Mouse (Mus musculus) MEL (cell line): ENCODE measurements around the gene Ddx60. TPM values are rescaled to one million over a fixed set of nuclear protein-coding genes. Genes with fewer than 3 reads are reported as not detected.

Experiments
- DNase-seq: peaks from one replicate; pipeline ENCODE4 v3.0.0; 2011; ENCODE audit warnings: low read depth, low spot score
- H3K27ac ChIP-seq: 2 replicates; pipeline ENCODE4 v1.5.1; 2012; ENCODE audit warnings: low read depth, mild to moderate bottlenecking, control low read depth, low read length, moderate library complexity; ENCODE audit not compliant: control insufficient read depth
- H3K27me3 ChIP-seq, 2 experiments: fragments of 150-350 bp in 1 of 2; sonication (generic) in 1 of 2; 2 replicates each; pipeline ENCODE4 v1.6.1; 2012; ENCODE audit warnings: low read length in 2 of 2, mild to moderate bottlenecking in 2 of 2, improper control_type of control experiment in 1 of 2, moderate library complexity in 1 of 2; ENCODE audit not compliant: insufficient read depth in 2 of 2, control insufficient read depth in 1 of 2
- H3K36me3 ChIP-seq, 2 experiments: 2 replicates each; pipeline ENCODE4 v1.6.1; 2012 to 2014; ENCODE audit warnings: low read length in 2 of 2, improper control_type of control experiment in 1 of 2, inconsistent platforms in 1 of 2, mild to moderate bottlenecking in 1 of 2; ENCODE audit not compliant: insufficient read depth in 2 of 2, control insufficient read depth in 1 of 2
- H3K4me1 ChIP-seq, 2 experiments: fragments of 150-350 bp in 1 of 2; sonication (generic) in 1 of 2; 2 replicates each; pipeline ENCODE4 v1.6.1; 2012; ENCODE audit warnings: low read length in 2 of 2, improper control_type of control experiment in 1 of 2, mild to moderate bottlenecking in 1 of 2; ENCODE audit not compliant: insufficient read depth in 2 of 2, control insufficient read depth in 1 of 2
- H3K4me3 ChIP-seq, 2 experiments: fragments of 150-350 bp in 1 of 2; sonication (generic) in 1 of 2; 2 replicates each; pipeline ENCODE4 v1.5.1; 2012; ENCODE audit warnings: low read depth in 2 of 2, low read length in 2 of 2, mild to moderate bottlenecking in 2 of 2, moderate library complexity in 2 of 2, control low read depth in 1 of 2, improper control_type of control experiment in 1 of 2; ENCODE audit not compliant: control insufficient read depth in 1 of 2, insufficient read depth in 1 of 2
- H3K79me2 ChIP-seq: 2 replicates; pipeline ENCODE4 v1.6.1; 2012; ENCODE audit warnings: mild to moderate bottlenecking, low read length, moderate library complexity; ENCODE audit not compliant: control insufficient read depth, poor library complexity, insufficient read depth
- H3K9ac ChIP-seq: 2 replicates; pipeline ENCODE4 v1.6.1; 2012; ENCODE audit warnings: low read depth, mild to moderate bottlenecking, control low read depth, low read length, moderate library complexity; ENCODE audit not compliant: control insufficient read depth, poor library complexity, severe bottlenecking
- H3K9me3 ChIP-seq: fragments of 150-350 bp; sonication (generic); replicated peaks from 2 replicates; pipeline ENCODE4 v1.6.1; 2012; ENCODE audit warnings: mild to moderate bottlenecking, low read length, improper control_type of control experiment, moderate library complexity; ENCODE audit not compliant: insufficient read depth
- CHD1 ChIP-seq: IDR thresholded peaks from 2 replicates; pipeline ENCODE4 v1.6.1; 2012; ENCODE audit warnings: low read depth, mild to moderate bottlenecking, inconsistent platforms, low read length, improper control_type of control experiment
- CHD2 ChIP-seq: IDR thresholded peaks from 2 replicates; pipeline ENCODE4 v1.6.1; 2011; ENCODE audit warnings: low read length, improper control_type of control experiment
- E2F4 ChIP-seq: IDR thresholded peaks from 2 replicates; pipeline ENCODE4 v1.6.1; 2011; ENCODE audit warnings: low read depth, low read length, improper control_type of control experiment, borderline replicate concordance
- ELF1 ChIP-seq: IDR thresholded peaks from 2 replicates; pipeline ENCODE4 v1.6.1; 2014; ENCODE audit warnings: low read depth, mild to moderate bottlenecking, inconsistent platforms, low read length, improper control_type of control experiment, moderate library complexity
- EP300 ChIP-seq, 2 experiments: IDR thresholded peaks; 2 replicates each; pipeline ENCODE4 v1.6.1; 2011; ENCODE audit warnings: improper control_type of control experiment in 2 of 2, low read length in 2 of 2, low read depth in 1 of 2, mild to moderate bottlenecking in 1 of 2
- ETS1 ChIP-seq: IDR thresholded peaks from 2 replicates; pipeline ENCODE4 v1.6.1; 2012; ENCODE audit warnings: low read depth, mild to moderate bottlenecking, inconsistent platforms, low read length, improper control_type of control experiment, moderate library complexity
- GATA1 ChIP-seq: IDR thresholded peaks from 2 replicates; pipeline ENCODE4 v1.6.1; 2011; ENCODE audit warnings: low read depth, low read length, improper control_type of control experiment
- HCFC1 ChIP-seq: IDR thresholded peaks from 2 replicates; pipeline ENCODE4 v1.6.1; 2012; ENCODE audit warnings: low read depth, mild to moderate bottlenecking, inconsistent platforms, low read length, improper control_type of control experiment, moderate library complexity
- JUND ChIP-seq: IDR thresholded peaks from 2 replicates; pipeline ENCODE4 v1.6.1; 2011; ENCODE audit warnings: low read depth, mild to moderate bottlenecking, improper control_type of control experiment, low read length
- KAT2A ChIP-seq: conservative IDR thresholded peaks from 2 replicates; pipeline ENCODE4 v1.6.1; 2012; ENCODE audit warnings: low read depth, low read length, improper control_type of control experiment, inconsistent platforms
- MAFK ChIP-seq: IDR thresholded peaks from 2 replicates; pipeline ENCODE4 v1.6.1; 2011; ENCODE audit warnings: low read depth, mild to moderate bottlenecking, low read length, improper control_type of control experiment, borderline replicate concordance
- MAX ChIP-seq: IDR thresholded peaks from 2 replicates; pipeline ENCODE4 v1.6.1; 2011; ENCODE audit warnings: low read length, improper control_type of control experiment
- MAZ ChIP-seq: IDR thresholded peaks from 2 replicates; pipeline ENCODE4 v1.6.1; 2012; ENCODE audit warnings: low read depth, mild to moderate bottlenecking, inconsistent platforms, low read length, improper control_type of control experiment
- MXI1 ChIP-seq: IDR thresholded peaks from 2 replicates; pipeline ENCODE4 v1.6.1; 2011; ENCODE audit warnings: mild to moderate bottlenecking, low read depth, low read length, improper control_type of control experiment
- MYB ChIP-seq: IDR thresholded peaks from 2 replicates; pipeline ENCODE4 v1.6.1; 2011; ENCODE audit warnings: mild to moderate bottlenecking, low read depth, low read length, improper control_type of control experiment
- NRF1 ChIP-seq: IDR thresholded peaks from 2 replicates; pipeline ENCODE4 v1.6.1; 2014; ENCODE audit warnings: low read depth, mild to moderate bottlenecking, inconsistent platforms, low read length, improper control_type of control experiment, moderate library complexity; ENCODE audit not compliant: poor library complexity, insufficient read depth, severe bottlenecking
- POLR2AphosphoS2 ChIP-seq: IDR thresholded peaks from 2 replicates; pipeline ENCODE4 v1.6.1; 2011; ENCODE audit warnings: low read length, improper control_type of control experiment
- POLR2AphosphoS5 ChIP-seq: IDR thresholded peaks from 2 replicates; pipeline ENCODE4 v1.6.1; 2012; ENCODE audit warnings: low read depth, borderline replicate concordance, mild to moderate bottlenecking, inconsistent platforms, low read length, moderate library complexity, mixed read lengths
- SIN3A ChIP-seq: IDR thresholded peaks from 2 replicates; pipeline ENCODE4 v1.6.1; 2012; ENCODE audit warnings: low read length, improper control_type of control experiment, inconsistent platforms
- TAL1 ChIP-seq: IDR thresholded peaks from 2 replicates; pipeline ENCODE4 v1.6.1; 2012; ENCODE audit warnings: mild to moderate bottlenecking, inconsistent platforms, low read length, moderate library complexity, mixed read lengths
- TCF12 ChIP-seq: IDR thresholded peaks from 2 replicates; pipeline ENCODE4 v1.6.1; 2014; ENCODE audit warnings: low read depth, mild to moderate bottlenecking, inconsistent platforms, low read length, improper control_type of control experiment, moderate library complexity
- UBTF ChIP-seq: IDR thresholded peaks from 2 replicates; pipeline ENCODE4 v1.6.1; 2012; ENCODE audit warnings: low read depth, mild to moderate bottlenecking, inconsistent platforms, low read length, improper control_type of control experiment, moderate library complexity, borderline replicate concordance; ENCODE audit not compliant: insufficient read depth
- USF1 ChIP-seq: IDR thresholded peaks from 2 replicates; pipeline ENCODE4 v1.6.1; 2014; ENCODE audit warnings: low read depth, mild to moderate bottlenecking, inconsistent platforms, low read length, improper control_type of control experiment, moderate library complexity
- USF2 ChIP-seq, 2 experiments: IDR thresholded peaks; 2 replicates each; pipeline ENCODE4 v1.6.1; 2011 to 2012; ENCODE audit warnings: improper control_type of control experiment in 2 of 2, low read length in 2 of 2, borderline replicate concordance in 1 of 2, inconsistent platforms in 1 of 2, low read depth in 1 of 2, mild to moderate bottlenecking in 1 of 2; ENCODE audit not compliant: insufficient read depth in 1 of 2
- ZC3H11A ChIP-seq: IDR thresholded peaks from 2 replicates; pipeline ENCODE4 v1.6.1; 2012; ENCODE audit warnings: low read depth, mild to moderate bottlenecking, inconsistent platforms, low read length, improper control_type of control experiment
- polyA plus RNA-seq, 2 experiments: library from polyadenylated mRNA; stranded (reverse) in 1 of 2; unstranded in 1 of 2; fragments of >175 nt in 1 of 2; fragments of >200 nt in 1 of 2; gene quantifications; 2 replicates each; pipeline versions ENCODE4 v1.2.1 to v1.2.4; 2012; ENCODE audit warnings: low replicate concordance in 2 of 2, low read depth in 1 of 2; ENCODE audit not compliant: insufficient read length in 2 of 2, insufficient read depth in 1 of 2, missing spikeins in 1 of 2
- total RNA-seq: library from RNA; depleted of rRNA; stranded (reverse); fragments of 300-350 nt; gene quantifications from 2 replicates; pipeline ENCODE4 v1.2.3, GENCODE M21; 2012

Gene Ddx60
- total and polyA plus RNA-seq, 3 experiments: not detected

GRCm38 (mm10) chr8:61985703-61986475 lies 58.0 kb downstream of the Ddx60 start:
- H3K36me3 ChIP-seq: no peaks in the 10 kb centered on the region
- no peak for TF ChIP-seq MAX
- no peak for TF ChIP-seq ZC3H11A
- TF ChIP-seq EP300 (IDR thresholded peaks at IDR 0.05; ENCODE audit: low read depth in 1 of 2, low read length in 2 of 2): no peak
- no peak for TF ChIP-seq ELF1
- TF ChIP-seq JUND: no peak
- no peak for TF ChIP-seq SIN3A
- TF ChIP-seq USF2 (IDR thresholded peaks at IDR 0.05; ENCODE audit: borderline replicate concordance in 1 of 2, insufficient read depth in 1 of 2, low read depth in 1 of 2, low read length in 2 of 2): no peak
- H3K9ac ChIP-seq: no peak overlapping the region
- no peaks in the 10 kb centered on the region for H3K9me3 ChIP-seq
- H3K4me1 ChIP-seq: no peaks in the 10 kb centered on the region
- no peaks in the 10 kb centered on the region for H3K79me2 ChIP-seq
- no peak overlapping the region for H3K4me3 ChIP-seq
- H3K27ac ChIP-seq: no peak overlapping the region
- H3K27me3 ChIP-seq: no peaks in the 10 kb centered on the region
- DNase-seq: no peak

GRCm38 (mm10) chr8:61989464-61989863 lies 61.6 kb downstream of the Ddx60 start:
- Histone ChIP-seq H3K79me2 (no peaks in the 10 kb centered on the region), H3K4me3 (no peak overlapping the region), H3K9ac (no peak overlapping the region), H3K9me3 (no peaks in the 10 kb centered on the region), H3K27me3 (no peaks in the 10 kb centered on the region), H3K4me1 (no peaks in the 10 kb centered on the region), H3K27ac (no peak overlapping the region), H3K36me3 (no peaks in the 10 kb centered on the region)
- TF ChIP-seq USF1: no peak
- TF ChIP-seq GATA1: no peak
- no peak for TF ChIP-seq HCFC1
- no peak for TF ChIP-seq UBTF
- TF ChIP-seq MAFK: no peak
- no peak for TF ChIP-seq KAT2A
- TF ChIP-seq ELF1: no peak
- TF ChIP-seq, all 39 proteins: peak for 0
- DNase-seq: no peak

GRCm38 (mm10) chr8:61992796-61993195 lies 64.9 kb downstream of the Ddx60 start:
- H3K27me3 ChIP-seq: no peaks in the 10 kb centered on the region
- H3K36me3 ChIP-seq: no peaks in the 10 kb centered on the region
- H3K9ac ChIP-seq: no peak overlapping the region
- H3K27ac ChIP-seq: no peak overlapping the region
- H3K4me3 ChIP-seq: no peak overlapping the region
- no peak for DNase-seq
- no peaks in the 10 kb centered on the region for H3K4me1 ChIP-seq
- no peaks in the 10 kb centered on the region for H3K79me2 ChIP-seq
- no peaks in the 10 kb centered on the region for H3K9me3 ChIP-seq
- TF ChIP-seq CHD1 (no peak), POLR2AphosphoS2 (no peak), POLR2AphosphoS5 (no peak), MYB (no peak), GATA1 (no peak), ETS1 (no peak), MAZ (no peak), NRF1 (no peak), ELF1 (no peak), MAFK (no peak), EP300 (IDR thresholded peaks at IDR 0.05; ENCODE audit: low read depth in 1 of 2, low read length in 2 of 2) (no peak), CHD2 (no peak), E2F4 (no peak), TCF12 (no peak), SIN3A (no peak), MXI1 (no peak), TAL1 (no peak)
